Mouse (Mus musculus): Measurements from ENCODE around the gene Wrnip1. TPM values are rescaled to one million over a fixed set of nuclear protein-coding genes. Genes with fewer than 3 reads are reported as not detected.

Wrnip1 gene
- polyA plus RNA-seq, 1 experiment from 2014 or later = 22.4 TPM

- TF ChIP-seq CTCF (IDR thresholded peaks at IDR 0.05; ENCODE audit: low read depth) = no peak
- 84% methylated on average over 7 of the region's 7 CpGs for WGBS
- ATAC-seq (ENCODE audit: insufficient read depth) = no peak
- H3K9me3 ChIP-seq (ENCODE audit: low read depth, low read length) = no peaks in the 10 kb centered on the region
- no peak overlapping the region for H3K4me3 ChIP-seq (ENCODE audit: low read depth, low read length)
- H3K4me1 ChIP-seq (ENCODE audit: insufficient read depth) = peaks cover 6% of the 10 kb centered on the region; the same call in 1 of the 2 replicates
- H3K27me3 ChIP-seq (ENCODE audit: insufficient read depth, low read length) = no peaks in the 10 kb centered on the region
- peak; percentile 27 for DNase-seq
- no peak overlapping the region for H3K9ac ChIP-seq
- no peak overlapping the region for H3K27ac ChIP-seq (ENCODE audit: low read depth)
- peaks cover 33% of the 10 kb centered on the region for H3K36me3 ChIP-seq (ENCODE audit: insufficient read depth)
- no peak overlapping the region for H3K4me2 ChIP-seq
Measured at GRCm38 (mm10) chr13:32806820-32807219, 5.0 kb downstream of the Wrnip1 start.

GRCm38 (mm10) chr13:32807624-32808023 lies 5.8 kb downstream of the Wrnip1 start:
- Histone ChIP-seq H3K36me3 (ENCODE audit: insufficient read depth) (peaks cover 37% of the 10 kb centered on the region), H3K27me3 (ENCODE audit: insufficient read depth, low read length) (no peaks in the 10 kb centered on the region), H3K9me3 (ENCODE audit: low read depth, low read length) (no peaks in the 10 kb centered on the region), H3K9ac (no peak overlapping the region), H3K4me3 (ENCODE audit: low read depth, low read length) (no peak overlapping the region), H3K27ac (ENCODE audit: low read depth) (no peak overlapping the region), H3K4me1 (ENCODE audit: insufficient read depth) (peaks cover 6% of the 10 kb centered on the region; the same call in 1 of the 2 replicates), H3K4me2 (no peak overlapping the region)
- 87% methylated on average over 3 of the region's 3 CpGs for WGBS
- DNase-seq = no peak
- no peak for TF ChIP-seq CTCF (IDR thresholded peaks at IDR 0.05; ENCODE audit: low read depth)
- no peak for ATAC-seq (ENCODE audit: insufficient read depth)

GRCm38 (mm10) chr13:32819241-32819640 lies 17.4 kb downstream of the Wrnip1 start:
- peaks cover 59% of the 10 kb centered on the region for H3K36me3 ChIP-seq (ENCODE audit: insufficient read depth)
- H3K27ac ChIP-seq (ENCODE audit: low read depth) = no peak overlapping the region
- H3K27me3 ChIP-seq (ENCODE audit: insufficient read depth, low read length) = no peaks in the 10 kb centered on the region
- H3K9ac ChIP-seq = no peak overlapping the region
- H3K4me2 ChIP-seq = no peak overlapping the region
- 93% methylated on average over 3 of the region's 3 CpGs for WGBS
- no peaks in the 10 kb centered on the region for H3K9me3 ChIP-seq (ENCODE audit: low read depth, low read length)
- ATAC-seq (ENCODE audit: insufficient read depth) = no peak
- no peak overlapping the region for H3K4me3 ChIP-seq (ENCODE audit: low read depth, low read length)
- DNase-seq = no peak
- no peak for TF ChIP-seq CTCF (IDR thresholded peaks at IDR 0.05; ENCODE audit: low read depth)
- no peaks in the 10 kb centered on the region for H3K4me1 ChIP-seq (ENCODE audit: insufficient read depth)

- H3K27ac ChIP-seq (ENCODE audit: low read depth) = no peak overlapping the region
- DNase-seq (no peak), ATAC-seq (ENCODE audit: insufficient read depth) (no peak)
- WGBS = 88% methylated on average over 5 of the region's 5 CpGs
- H3K4me2 ChIP-seq = no peak overlapping the region
- peaks cover 57% of the 10 kb centered on the region for H3K36me3 ChIP-seq (ENCODE audit: insufficient read depth)
- no peaks in the 10 kb centered on the region for H3K9me3 ChIP-seq (ENCODE audit: low read depth, low read length)
- no peaks in the 10 kb centered on the region for H3K27me3 ChIP-seq (ENCODE audit: insufficient read depth, low read length)
- no peak overlapping the region for H3K9ac ChIP-seq
- TF ChIP-seq CTCF (IDR thresholded peaks at IDR 0.05; ENCODE audit: low read depth) = no peak
- H3K4me1 ChIP-seq (ENCODE audit: insufficient read depth) = no peaks in the 10 kb centered on the region
- H3K4me3 ChIP-seq (ENCODE audit: low read depth, low read length) = no peak overlapping the region
Measured at GRCm38 (mm10) chr13:32819926-32820325, 18.1 kb downstream of the Wrnip1 start.

GRCm38 (mm10) chr13:32821671-32822070 lies 19.8 kb downstream of the Wrnip1 start:
- H3K27ac ChIP-seq (ENCODE audit: low read depth) = no peak overlapping the region
- H3K27me3 ChIP-seq (ENCODE audit: insufficient read depth, low read length) = no peaks in the 10 kb centered on the region
- no peaks in the 10 kb centered on the region for H3K4me1 ChIP-seq (ENCODE audit: insufficient read depth)
- ATAC-seq (ENCODE audit: insufficient read depth) (no peak), DNase-seq (no peak)
- no peak overlapping the region for H3K9ac ChIP-seq
- no peaks in the 10 kb centered on the region for H3K9me3 ChIP-seq (ENCODE audit: low read depth, low read length)
- no peak overlapping the region for H3K4me3 ChIP-seq (ENCODE audit: low read depth, low read length)
- TF ChIP-seq CTCF (IDR thresholded peaks at IDR 0.05; ENCODE audit: low read depth) = no peak
- 97% methylated on average over 4 of the region's 4 CpGs for WGBS
- peaks cover 46% of the 10 kb centered on the region for H3K36me3 ChIP-seq (ENCODE audit: insufficient read depth)
- no peak overlapping the region for H3K4me2 ChIP-seq

GRCm38 (mm10) chr13:32823126-32823525 lies 21.3 kb downstream of the Wrnip1 start:
- Histone ChIP-seq H3K4me2 (no peak overlapping the region), H3K27ac (ENCODE audit: low read depth) (no peak overlapping the region), H3K9ac (no peak overlapping the region), H3K27me3 (ENCODE audit: insufficient read depth, low read length) (no peaks in the 10 kb centered on the region), H3K4me3 (ENCODE audit: low read depth, low read length) (no peak overlapping the region), H3K36me3 (ENCODE audit: insufficient read depth) (peaks cover 38% of the 10 kb centered on the region), H3K4me1 (ENCODE audit: insufficient read depth) (no peaks in the 10 kb centered on the region), H3K9me3 (ENCODE audit: low read depth, low read length) (no peaks in the 10 kb centered on the region)
- WGBS = 80% methylated on average over 6 of the region's 6 CpGs
- no peak for TF ChIP-seq CTCF (IDR thresholded peaks at IDR 0.05; ENCODE audit: low read depth)
- ATAC-seq (ENCODE audit: insufficient read depth) (no peak), DNase-seq (no peak)

GRCm38 (mm10) chr13:32824377-32825330 lies 22.8 kb downstream of the Wrnip1 start:
- DNase-seq = no peak
- no peaks in the 10 kb centered on the region for H3K4me1 ChIP-seq (ENCODE audit: insufficient read depth)
- TF ChIP-seq CTCF (IDR thresholded peaks at IDR 0.05; ENCODE audit: low read depth) = no peak
- H3K36me3 ChIP-seq (ENCODE audit: insufficient read depth) = peaks cover 23% of the 10 kb centered on the region
- H3K9ac ChIP-seq = no peak overlapping the region
- no peaks in the 10 kb centered on the region for H3K27me3 ChIP-seq (ENCODE audit: insufficient read depth, low read length)
- H3K9me3 ChIP-seq (ENCODE audit: low read depth, low read length) = no peaks in the 10 kb centered on the region
- ATAC-seq (ENCODE audit: insufficient read depth) = no peak
- 79% methylated on average over 6 of the region's 6 CpGs for WGBS
- H3K27ac ChIP-seq (ENCODE audit: low read depth) = no peak overlapping the region
- no peak overlapping the region for H3K4me2 ChIP-seq
- H3K4me3 ChIP-seq (ENCODE audit: low read depth, low read length) = no peak overlapping the region
